Mouse (Mus musculus): Measurements from ENCODE around the gene Olfr1245.
"Not testable (repeated sequence)": the region's sequence is repeated elsewhere in the genome, so short reads cannot be mapped to it uniquely, and the experiment has no call there.

Gene Olfr1245

GRCm38 (mm10) chr2:89578347-89578746 is at the start of gene Olfr1245:
Gene Olfr1245 (minus strand): TSS chr2:89578447.
- DNase-seq (ENCODE audit: low read depth, low spot score): no peak

DNA sequence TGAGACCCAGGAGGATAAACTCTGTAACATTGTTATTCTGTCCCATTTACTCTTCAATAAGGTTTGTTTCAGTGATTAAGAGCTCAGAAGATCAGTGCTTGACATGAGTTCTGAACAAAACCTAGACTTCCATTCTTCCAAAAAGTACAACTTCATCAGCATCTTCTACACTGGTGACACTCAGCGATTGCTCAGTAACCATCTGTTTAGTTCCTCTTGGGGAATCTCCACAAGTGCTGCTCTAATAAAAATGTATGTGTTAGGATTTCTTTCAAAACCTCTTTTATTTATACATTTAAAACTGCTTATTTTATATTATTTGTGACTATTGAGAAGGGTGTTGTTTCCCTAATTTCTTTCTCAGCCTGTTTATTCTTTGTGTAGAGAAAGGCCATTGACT is 39.9 kb upstream of the Olfr1245 start, which contains the start of gene Olfr1248:
Olfr1248 (minus strand) TSS at position 101 of the 400 bp plus-strand sequence.
- not testable (repeated sequence) for DNase-seq (ENCODE audit: low read depth, low spot score)

- DNase-seq (ENCODE audit: low read depth, low spot score): no peak
These were observed 35.8 kb upstream of the Olfr1245 start, which contains the start of gene Olfr1247 for GRCm38 (mm10) chr2:89614030-89614429. Gene Olfr1247 (minus strand): TSS chr2:89614130.

GRCm38 (mm10) chr2:89593057-89593456 is 14.8 kb upstream of the Olfr1245 start, which contains the start of gene Olfr1246:
Gene Olfr1246 (minus strand): TSS chr2:89593157.
- DNase-seq (ENCODE audit: low read depth, low spot score): no peak

DNA sequence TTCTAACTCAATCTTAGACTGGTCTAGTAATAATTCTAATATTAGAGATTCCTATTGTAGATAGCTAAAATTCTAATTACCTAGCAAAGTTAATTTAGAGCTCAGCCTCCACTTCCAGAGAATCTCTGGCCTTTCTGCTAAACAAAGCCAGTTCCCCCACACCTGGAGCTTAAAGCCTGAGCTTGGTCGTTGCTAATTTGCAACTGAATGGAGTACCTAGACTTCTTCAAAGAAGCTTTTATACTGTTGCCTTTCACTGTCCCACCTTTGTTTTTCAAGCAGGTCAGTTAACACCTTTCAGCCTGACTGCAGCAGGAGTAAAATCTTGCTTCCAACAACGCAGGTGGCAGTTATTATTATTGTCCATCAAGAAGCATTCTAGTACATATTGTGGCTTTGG is 15.5 kb downstream of the Olfr1245 start:
- not testable (repeated sequence) for DNase-seq (ENCODE audit: low read depth, low spot score)

DNA sequence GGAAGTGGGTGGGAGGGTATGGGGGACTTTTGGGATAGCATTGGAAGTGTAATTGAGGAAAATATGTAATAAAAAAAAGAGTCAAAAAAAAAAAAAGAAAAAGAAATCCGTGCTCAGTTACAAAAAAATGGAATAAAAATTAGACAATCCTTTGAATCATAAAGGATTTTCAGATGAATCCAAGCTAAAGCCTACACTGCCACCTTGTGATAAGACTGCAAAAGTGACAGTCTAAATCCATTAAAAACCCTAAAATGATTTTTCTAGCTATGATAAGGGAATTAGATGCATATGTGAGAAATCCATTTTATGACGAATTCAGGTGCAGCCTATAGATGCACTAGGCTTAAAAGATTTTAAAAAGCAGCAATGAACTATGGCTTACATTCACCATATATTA is 33.7 kb downstream of the Olfr1245 start:
- DNase-seq (ENCODE audit: low read depth, low spot score): no peak

DNA sequence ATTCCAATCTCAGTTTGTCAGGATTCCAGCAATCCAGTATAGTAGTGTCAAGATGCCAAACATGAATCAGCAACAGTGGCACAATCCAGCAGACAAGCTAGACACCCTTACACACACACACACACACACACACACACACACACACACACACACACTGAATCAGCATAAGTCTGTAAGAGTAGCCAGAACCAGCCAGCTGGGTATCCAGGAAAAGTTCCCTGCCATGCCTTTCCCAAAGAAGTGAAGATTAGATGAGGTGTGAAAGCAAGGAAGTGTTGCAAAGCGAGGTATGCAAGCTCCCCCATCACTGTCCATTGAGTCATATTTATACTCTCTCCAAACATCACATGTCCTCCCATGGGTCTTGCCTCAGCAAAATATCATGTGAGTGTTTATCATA is 38.3 kb downstream of the Olfr1245 start:
- DNase-seq (ENCODE audit: low read depth, low spot score): no peak

DNA sequence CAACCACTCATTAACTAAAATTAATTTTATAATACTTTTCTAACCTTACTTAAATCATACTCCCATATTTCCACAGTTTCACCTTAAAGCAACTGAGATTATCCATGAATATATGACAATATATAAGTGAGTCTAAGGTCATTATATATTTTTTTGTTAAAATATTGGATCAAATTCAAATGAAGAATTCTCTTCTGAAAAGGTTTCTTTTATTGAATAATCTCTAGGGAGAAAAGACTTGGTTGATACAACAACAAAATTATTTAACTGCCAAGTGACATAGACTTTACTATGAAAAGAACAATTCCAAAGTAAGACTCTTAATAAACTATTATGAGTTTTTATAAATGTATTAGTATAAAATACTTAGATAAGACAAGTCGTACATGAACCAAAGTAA is 46.9 kb downstream of the Olfr1245 start, which contains the start of gene Olfr1243:
Olfr1243 (minus strand) TSS at position 101 of the 400 bp plus-strand sequence.
- DNase-seq (ENCODE audit: low read depth, low spot score): no peak
